Mouse (Mus musculus) CH12.LX (cell line): Measurements from ENCODE around the gene Apom. TPM values are rescaled to one million over a fixed set of nuclear protein-coding genes. Genes with fewer than 3 reads are reported as not detected.

Source experiments
- DNase-seq: peaks from one replicate; pipeline ENCODE4 v3.0.0-alpha.2; 2013; ENCODE audit errors: extremely low read depth
- H3K27ac ChIP-seq: 2 replicates; pipeline ENCODE4 v1.5.1; 2012; ENCODE audit warnings: low read depth, mild to moderate bottlenecking, control low read depth, moderate library complexity; ENCODE audit not compliant: insufficient read depth
- H3K27me3 ChIP-seq: replicated peaks from 2 replicates; pipeline ENCODE3; 2012; ENCODE audit warnings: inconsistent platforms
- H3K36me3 ChIP-seq, 2 experiments: replicated peaks in 1 of 2; 2 replicates each; pipeline versions ENCODE3 to v1.6.1; 2012; ENCODE audit warnings: inconsistent platforms in 1 of 2, low read length in 1 of 2, mild to moderate bottlenecking in 1 of 2, mixed read lengths in 1 of 2, moderate library complexity in 1 of 2; ENCODE audit not compliant: control insufficient read depth in 1 of 2, insufficient read depth in 1 of 2
- H3K4me1 ChIP-seq, 2 experiments: 2 replicates each; pipeline ENCODE4 v1.6.1; 2012; ENCODE audit warnings: inconsistent platforms in 1 of 2, moderate library complexity in 1 of 2; ENCODE audit not compliant: insufficient read depth in 2 of 2, control insufficient read depth in 1 of 2
- H3K4me2 ChIP-seq: 2 replicates; pipeline ENCODE4 v1.6.1; 2012; ENCODE audit warnings: low read depth, mild to moderate bottlenecking, control low read depth; ENCODE audit not compliant: poor library complexity, insufficient read depth, severe bottlenecking
- H3K4me3 ChIP-seq, 3 experiments: fragments of 150-350 bp in 1 of 3; sonication (generic) in 1 of 3; replicated peaks in 1 of 3; 2 replicates each; pipeline versions ENCODE3 to v1.5.1; 2011 to 2012; ENCODE audit warnings: low read depth in 2 of 3, low read length in 2 of 3, mild to moderate bottlenecking in 2 of 3, moderate library complexity in 2 of 3, control low read depth in 1 of 3, improper control_type of control experiment in 1 of 3, inconsistent platforms in 1 of 3, mixed read lengths in 1 of 3; ENCODE audit not compliant: poor library complexity in 1 of 3
- H3K79me2 ChIP-seq: replicated peaks from 2 replicates; pipeline ENCODE4 v1.6.1; 2012; ENCODE audit warnings: mild to moderate bottlenecking, moderate library complexity; ENCODE audit not compliant: control insufficient read depth, poor library complexity, insufficient read depth, severe bottlenecking; ENCODE audit errors: extremely low read depth
- H3K9ac ChIP-seq: 2 replicates; pipeline ENCODE4 v1.6.1; 2012; ENCODE audit warnings: low read depth, mild to moderate bottlenecking, control low read depth, moderate library complexity; ENCODE audit not compliant: insufficient read depth
- H3K9me3 ChIP-seq: replicated peaks from 2 replicates; pipeline ENCODE3; 2012; ENCODE audit warnings: low read length, inconsistent platforms, mixed read lengths
- BHLHE40 ChIP-seq: IDR thresholded peaks from 2 replicates; pipeline ENCODE4 v1.6.1; 2011; ENCODE audit warnings: mild to moderate bottlenecking, low read depth, low read length, improper control_type of control experiment
- CHD2 ChIP-seq: IDR thresholded peaks from 2 replicates; pipeline ENCODE4 v1.6.1; 2011; ENCODE audit warnings: low read length, improper control_type of control experiment
- CTCF ChIP-seq, 2 experiments: IDR thresholded peaks in 1 of 2; conservative IDR thresholded peaks in 1 of 2; 2 replicates each; pipeline ENCODE4 v1.5.1; 2011 to 2012; ENCODE audit warnings: low read depth in 2 of 2, low read length in 2 of 2, improper control_type of control experiment in 1 of 2, inconsistent platforms in 1 of 2, mild to moderate bottlenecking in 1 of 2, moderate library complexity in 1 of 2
- E2F4 ChIP-seq: IDR thresholded peaks from 2 replicates; pipeline ENCODE4 v1.6.1; 2011; ENCODE audit warnings: low read depth, low read length, improper control_type of control experiment; ENCODE audit not compliant: insufficient replicate concordance
- ELF1 ChIP-seq: IDR thresholded peaks from 2 replicates; pipeline ENCODE4 v1.6.1; 2014; ENCODE audit warnings: low read depth, mild to moderate bottlenecking, inconsistent platforms, low read length, improper control_type of control experiment
- EP300 ChIP-seq: IDR thresholded peaks from 2 replicates; pipeline ENCODE4 v1.6.1; 2011; ENCODE audit warnings: low read length, improper control_type of control experiment
- ETS1 ChIP-seq: conservative IDR thresholded peaks from 2 replicates; pipeline ENCODE4 v1.6.1; 2012; ENCODE audit warnings: low read depth, mild to moderate bottlenecking, inconsistent platforms, low read length, improper control_type of control experiment, moderate library complexity
- GABPA ChIP-seq: IDR thresholded peaks from 2 replicates; pipeline ENCODE4 v1.6.1; 2012; ENCODE audit warnings: low read depth, low read length, improper control_type of control experiment, inconsistent platforms; ENCODE audit not compliant: insufficient replicate concordance
- JUND ChIP-seq: conservative IDR thresholded peaks from 2 replicates; pipeline ENCODE4 v1.6.1; 2011; ENCODE audit warnings: low read depth, low read length, improper control_type of control experiment
- KAT2A ChIP-seq: IDR thresholded peaks from 2 replicates; pipeline ENCODE4 v1.6.1; 2012; ENCODE audit warnings: low read length, improper control_type of control experiment, inconsistent platforms; ENCODE audit not compliant: insufficient replicate concordance
- MAX ChIP-seq: IDR thresholded peaks from 2 replicates; pipeline ENCODE4 v1.6.1; 2011; ENCODE audit warnings: low read length, improper control_type of control experiment
- MAZ ChIP-seq: IDR thresholded peaks from 2 replicates; pipeline ENCODE4 v1.6.1; 2012; ENCODE audit warnings: low read depth, mild to moderate bottlenecking, inconsistent platforms, low read length, improper control_type of control experiment, moderate library complexity
- MEF2A ChIP-seq: IDR thresholded peaks from 2 replicates; pipeline ENCODE4 v1.6.1; 2014; ENCODE audit warnings: low read depth, mild to moderate bottlenecking, inconsistent platforms, low read length, improper control_type of control experiment, borderline replicate concordance
- MXI1 ChIP-seq: IDR thresholded peaks from 2 replicates; pipeline ENCODE4 v1.6.1; 2011; ENCODE audit warnings: mild to moderate bottlenecking, low read depth, low read length, improper control_type of control experiment
- MYC ChIP-seq: IDR thresholded peaks from 2 replicates; pipeline ENCODE4 v1.6.1; 2011; ENCODE audit warnings: low read depth, mild to moderate bottlenecking, improper control_type of control experiment, low read length
- NELFE ChIP-seq: IDR thresholded peaks from 2 replicates; pipeline ENCODE4 v1.6.1; 2011; ENCODE audit warnings: low read depth, low read length, improper control_type of control experiment
- NRF1 ChIP-seq: IDR thresholded peaks from 2 replicates; pipeline ENCODE4 v1.6.1; 2014; ENCODE audit warnings: low read depth, mild to moderate bottlenecking, inconsistent platforms, low read length, improper control_type of control experiment, moderate library complexity
- PAX5 ChIP-seq: IDR thresholded peaks from 2 replicates; pipeline ENCODE4 v1.6.1; 2012; ENCODE audit warnings: low read length, inconsistent platforms, mixed read lengths
- RAD21 ChIP-seq: IDR thresholded peaks from 2 replicates; pipeline ENCODE4 v1.6.1; 2011; ENCODE audit warnings: low read depth, mild to moderate bottlenecking, low read length, improper control_type of control experiment, moderate library complexity
- RCOR1 ChIP-seq: conservative IDR thresholded peaks from 2 replicates; pipeline ENCODE4 v1.6.1; 2012; ENCODE audit warnings: low read depth, mild to moderate bottlenecking, inconsistent platforms, low read length, improper control_type of control experiment
- SMC3 ChIP-seq: IDR thresholded peaks from 2 replicates; pipeline ENCODE4 v1.6.1; 2011; ENCODE audit warnings: low read depth, low read length, improper control_type of control experiment
- TBP ChIP-seq: conservative IDR thresholded peaks from 2 replicates; pipeline ENCODE4 v1.6.1; 2011; ENCODE audit warnings: low read depth, low read length, improper control_type of control experiment
- UBTF ChIP-seq: IDR thresholded peaks from 2 replicates; pipeline ENCODE4 v1.6.1; 2012; ENCODE audit warnings: low read depth, mild to moderate bottlenecking, inconsistent platforms, low read length, improper control_type of control experiment, moderate library complexity
- USF1 ChIP-seq: IDR thresholded peaks from 2 replicates; pipeline ENCODE4 v1.6.1; 2014; ENCODE audit warnings: low read depth, mild to moderate bottlenecking, inconsistent platforms, low read length, improper control_type of control experiment
- USF2 ChIP-seq: conservative IDR thresholded peaks from 2 replicates; pipeline ENCODE4 v1.6.1; 2011; ENCODE audit warnings: low read depth, low read length, improper control_type of control experiment
- ZC3H11A ChIP-seq: IDR thresholded peaks from 2 replicates; pipeline ENCODE4 v1.6.1; 2012; ENCODE audit warnings: low read depth, mild to moderate bottlenecking, inconsistent platforms, low read length, improper control_type of control experiment
- ZMIZ1 ChIP-seq: IDR thresholded peaks from 2 replicates; pipeline ENCODE4 v1.6.1; 2012; ENCODE audit warnings: low read depth, mild to moderate bottlenecking, inconsistent platforms, low read length, improper control_type of control experiment
- ZNF384 ChIP-seq: IDR thresholded peaks from 2 replicates; pipeline ENCODE4 v1.6.1; 2012; ENCODE audit warnings: low read depth, low read length, improper control_type of control experiment, inconsistent platforms
- dilution Hi-C: fragments of 300-500 bp; cut with MboI; formaldehyde crosslinking; loops from 2 replicates; pipeline ENCODE4 v1.14.3; 2020; ENCODE audit warnings: low sequenced_read_pairs; ENCODE audit not compliant: extremely low pct_unique_long_range_greater_than_20kb, extremely low pct_ligation_motif_present
- in situ Hi-C: fragments of 300-500 bp; cut with MboI; formaldehyde crosslinking; loops from 3 replicates; pipeline ENCODE4 v1.14.3; 2019; ENCODE audit warnings: low sequenced_read_pairs, low pct_ligation_motif_present, low pct_unique_long_range_greater_than_20kb, mixed read lengths
- polyA plus RNA-seq: library from polyadenylated mRNA; unstranded; fragments of >175 nt; gene quantifications from 2 replicates; pipeline ENCODE4 v1.2.1, GENCODE M21; 2012; ENCODE audit warnings: low read depth; ENCODE audit not compliant: insufficient read length
- total RNA-seq, 2 experiments: library from RNA; depleted of rRNA; stranded (reverse); fragments of 300-350 nt in 1 of 2; fragments of >200 nt in 1 of 2; gene quantifications; 2 replicates each; pipeline ENCODE4 v1.2.3; 2012 to 2014

Apom gene
- total and polyA plus RNA-seq, 3 experiments: 0.39 TPM; not detected in 2

DNA sequence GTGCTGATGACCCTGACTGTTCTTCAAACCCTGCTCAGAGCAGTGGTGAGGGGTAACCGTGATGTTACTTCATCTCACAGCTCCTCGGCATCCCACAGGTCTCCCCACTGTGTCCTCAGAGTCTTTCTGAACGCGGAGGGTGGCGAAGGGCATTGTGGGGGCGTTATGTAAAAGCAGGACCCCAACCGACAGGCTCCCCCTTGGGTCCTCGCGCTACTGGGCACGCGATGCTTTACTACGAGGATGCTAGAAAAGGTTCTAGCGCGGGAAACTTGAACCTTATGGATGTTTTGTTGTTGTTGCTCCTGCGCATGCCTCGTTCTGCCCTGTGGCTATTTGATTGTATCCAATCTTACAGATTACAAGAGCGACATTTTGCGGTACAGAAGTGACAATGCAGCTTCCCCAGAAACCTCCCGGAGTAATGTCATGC, 10.0 kb downstream of the Apom start, which contains the start of gene Csnk2b:
Gene Csnk2b (minus strand): TSS at position 183 of the 433 bp plus-strand sequence.
- H3K4me2 ChIP-seq: peak within 1 kb of the TSS; percentile 69
- H3K36me3 ChIP-seq: peaks cover 34 to 46% of the 10 kb centered on the region in 2 experiments
- H3K9ac ChIP-seq: peak within 1 kb of the TSS; percentile 95
- peaks cover 0 to 44% of the 10 kb centered on the region in 2 experiments; a peak in 2 of 4 replicates for H3K4me1 ChIP-seq
- peak; percentile 66 for DNase-seq
- H3K4me3 ChIP-seq: peak within 1 kb of the TSS; percentile 95 to 99 (median 98)
- in situ Hi-C loops: no loop called here
- peak within 1 kb of the TSS; percentile 83 for H3K27ac ChIP-seq
- TF ChIP-seq MEF2A: no peak
- TF ChIP-seq NRF1: peak; percentile 81
- no peak for TF ChIP-seq TBP
- peak; percentile 29 for TF ChIP-seq RAD21
- no peak for TF ChIP-seq SMC3
- no peak for TF ChIP-seq MXI1
- no peak for TF ChIP-seq ELF1
- TF ChIP-seq ZMIZ1: no peak
- TF ChIP-seq CTCF (conservative IDR thresholded peaks at IDR 0.05 in 1 of 2, IDR thresholded peaks at IDR 0.05 in 1 of 2; ENCODE audit: low read depth in 2 of 2, low read length in 2 of 2): peak in 1 of 2 experiments; percentile 43; a peak in 2 of 4 replicates
- no peak for TF ChIP-seq UBTF
- TF ChIP-seq E2F4: 0 out of 2 replicates have a peak, but pooled peaks have one; percentile 49
- no peak for TF ChIP-seq KAT2A
- TF ChIP-seq MAX: no peak
- TF ChIP-seq USF1: no peak
- no peak for TF ChIP-seq CHD2
- no peak for TF ChIP-seq BHLHE40
- dilution Hi-C loops: no loop called here
- no peaks in the 10 kb centered on the region for H3K9me3 ChIP-seq
- H3K27me3 ChIP-seq: no peaks in the 10 kb centered on the region
- peaks cover 40% of the 10 kb centered on the region for H3K79me2 ChIP-seq

DNA sequence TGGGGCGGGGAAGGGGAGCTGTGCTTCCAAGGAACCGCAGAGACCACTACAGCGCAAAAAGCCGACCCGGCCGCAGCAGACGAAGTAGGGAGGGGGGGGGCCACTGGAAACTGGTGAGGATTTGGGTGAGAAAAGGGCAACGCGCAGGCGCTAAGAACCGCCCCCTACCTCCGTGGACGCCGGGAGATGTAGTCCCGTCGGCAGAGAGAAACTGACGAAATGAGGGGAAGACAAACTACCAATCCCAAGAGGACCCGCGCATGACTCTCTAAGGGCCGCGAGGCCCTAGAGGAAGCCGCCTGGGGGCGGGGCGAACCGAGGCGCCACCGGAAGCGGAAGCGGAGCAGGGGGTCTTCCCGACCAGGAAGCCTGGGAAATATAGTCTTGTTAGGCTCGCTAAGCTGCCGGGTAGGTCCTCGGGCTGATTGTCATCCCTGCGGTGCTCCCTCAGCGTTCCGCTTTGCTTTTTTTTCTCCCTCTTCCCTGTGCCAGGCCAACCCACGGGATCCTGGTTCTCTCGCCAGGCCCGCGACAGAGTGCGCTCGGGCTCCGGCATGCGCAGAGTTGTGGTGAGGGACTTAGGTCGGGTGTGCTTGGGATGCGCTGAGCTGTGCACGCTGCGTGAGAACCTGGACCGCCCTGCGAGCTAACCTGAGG, 10.6 kb downstream of the Apom start, which contains the start of gene Gpank1:
Gene Gpank1 (plus strand): TSS at position 313 of the 657 bp plus-strand sequence.
- DNase-seq: peak; percentile 99
- no peaks in the 10 kb centered on the region for H3K9me3 ChIP-seq
- peaks cover 38% of the 10 kb centered on the region for H3K79me2 ChIP-seq
- H3K4me1 ChIP-seq: peaks cover 0 to 45% of the 10 kb centered on the region in 2 experiments; a peak in 2 of 4 replicates
- H3K27me3 ChIP-seq: no peaks in the 10 kb centered on the region
- dilution Hi-C loops: no loop called here
- peaks cover 37 to 51% of the 10 kb centered on the region in 2 experiments for H3K36me3 ChIP-seq
- peak within 1 kb of the TSS; percentile 78 for H3K4me2 ChIP-seq
- peak within 1 kb of the TSS; percentile 95 to 99 (median 98) for H3K4me3 ChIP-seq
- H3K9ac ChIP-seq: peak within 1 kb of the TSS; percentile 95
- in situ Hi-C loops: no loop called here
- peak within 1 kb of the TSS; percentile 83 for H3K27ac ChIP-seq
- no peak for TF ChIP-seq JUND
- TF ChIP-seq MYC: no peak; the same call in 1 of the 2 replicates
- no peak for TF ChIP-seq ETS1
- no peak for TF ChIP-seq E2F4
- 0 out of 2 replicates have a peak, but pooled peaks have one; percentile 9 for TF ChIP-seq MXI1
- no peak for TF ChIP-seq USF1
- TF ChIP-seq ELF1: peak; percentile 99
- peak; percentile 61; the same call in 1 of the 2 replicates for TF ChIP-seq TBP
- TF ChIP-seq ZC3H11A: no peak
- no peak for TF ChIP-seq EP300
- TF ChIP-seq CHD2: peak; percentile 89
- TF ChIP-seq RCOR1: no peak
- no peak for TF ChIP-seq USF2
- TF ChIP-seq ZNF384: no peak
- TF ChIP-seq NELFE: peak; percentile 77
- TF ChIP-seq PAX5: no peak
- peak; percentile 88 for TF ChIP-seq MAZ
- TF ChIP-seq RAD21: no peak
- TF ChIP-seq KAT2A: peak; percentile 97
- peak; percentile 57; the same call in 1 of the 2 replicates for TF ChIP-seq GABPA
- 0 out of 2 replicates have a peak, but pooled peaks have one; percentile 47 for TF ChIP-seq MAX
- TF ChIP-seq ZMIZ1: peak; percentile 66; the same call in 1 of the 2 replicates
- no peak for TF ChIP-seq SMC3
